Mouse (Mus musculus) midbrain, embryonic 12.5 days (tissue): ENCODE measurements around the gene Ino80. TPM values are rescaled to one million over a fixed set of nuclear protein-coding genes. Genes with fewer than 3 reads are reported as not detected.
A peak's percentile ranks its signal among the peaks of the same experiment; 100 is the strongest.

Experiments
- ATAC-seq: fragments of 200-750 bp; cut with Nextera tagmentation; 2 replicates; pipeline ENCODE4 v1.8.0; 2017; ENCODE audit warnings: low read depth, moderate TSS enrichment, moderate library complexity; ENCODE audit not compliant: low FRiP score
- H3K27ac ChIP-seq: fragments of 300-500 bp; sonication (generic); replicated peaks from 2 replicates; pipeline ENCODE4 v1.5.1; 2016; ENCODE audit warnings: mild to moderate bottlenecking
- H3K27me3 ChIP-seq: fragments of 300-500 bp; sonication (generic); 2 replicates; pipeline ENCODE4 v1.6.1; 2016; ENCODE audit warnings: mild to moderate bottlenecking
- H3K36me3 ChIP-seq: fragments of 300-500 bp; sonication (generic); 2 replicates; pipeline ENCODE4 v1.6.1; 2016
- H3K4me1 ChIP-seq: fragments of 300-500 bp; sonication (generic); 2 replicates; pipeline ENCODE4 v1.6.1; 2016
- H3K4me2 ChIP-seq: fragments of 300-500 bp; sonication (generic); replicated peaks from 2 replicates; pipeline ENCODE4 v1.6.1; 2016; ENCODE audit warnings: mild to moderate bottlenecking, moderate library complexity
- H3K4me3 ChIP-seq: fragments of 300-500 bp; sonication (generic); 2 replicates; pipeline ENCODE4 v1.5.1; 2016; ENCODE audit warnings: mild to moderate bottlenecking
- H3K9ac ChIP-seq: fragments of 300-500 bp; sonication (generic); replicated peaks from 2 replicates; pipeline ENCODE4 v1.6.1; 2016; ENCODE audit warnings: mild to moderate bottlenecking, moderate library complexity
- H3K9me3 ChIP-seq: fragments of 300-500 bp; sonication (generic); 2 replicates; pipeline ENCODE4 v1.6.1; 2016; ENCODE audit warnings: mild to moderate bottlenecking
- WGBS: fragments of 180-500 bp; shearing (Covaris S2); methylation state at CpG from one replicate; pipeline ENCODE4 v1.1.7; 2016; 5-methylcytosine and 5-hydroxymethylcytosine counted together
- polyA plus RNA-seq: library from polyadenylated mRNA; unstranded; fragments of >200 nt; fragmentation: Nextera tagmentation; extraction: Ambion mirVana; gene quantifications from 2 replicates; pipeline ENCODE4 v1.2.1, GENCODE M21; 2016

Gene Ino80
- polyA plus RNA-seq, 1 experiment from 2014 or later: 4.5 TPM

DNA sequence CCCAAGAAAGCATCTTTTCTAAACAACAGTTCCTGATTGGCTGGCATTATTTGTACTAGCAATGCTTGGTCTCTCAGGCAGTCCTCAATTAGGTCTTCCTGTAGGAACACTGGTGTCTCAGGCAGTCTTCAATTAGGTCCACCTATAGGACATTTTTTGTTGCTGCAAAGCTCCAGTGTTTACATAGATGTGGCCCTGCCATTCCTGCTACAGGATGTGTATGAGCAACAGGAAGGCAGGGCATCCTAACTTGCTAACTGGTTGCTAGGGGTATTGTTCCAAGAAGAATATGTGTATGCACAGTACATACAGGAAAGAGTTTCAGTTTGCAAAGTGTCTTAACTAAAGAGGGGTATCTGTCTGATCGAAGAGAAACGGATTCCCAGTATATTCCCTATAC, 18.6 kb upstream of the Ino80 start:
- Histone ChIP-seq H3K27me3 (no peaks in the 10 kb centered on the region), H3K4me3 (no peak overlapping the region), H3K36me3 (no peaks in the 10 kb centered on the region), H3K4me1 (no peaks in the 10 kb centered on the region), H3K9ac (no peak overlapping the region), H3K4me2 (no peak overlapping the region), H3K9me3 (no peaks in the 10 kb centered on the region), H3K27ac (no peak overlapping the region)
- WGBS: 85% methylated on average over 2 of the region's 2 CpGs
- ATAC-seq: no peak

DNA sequence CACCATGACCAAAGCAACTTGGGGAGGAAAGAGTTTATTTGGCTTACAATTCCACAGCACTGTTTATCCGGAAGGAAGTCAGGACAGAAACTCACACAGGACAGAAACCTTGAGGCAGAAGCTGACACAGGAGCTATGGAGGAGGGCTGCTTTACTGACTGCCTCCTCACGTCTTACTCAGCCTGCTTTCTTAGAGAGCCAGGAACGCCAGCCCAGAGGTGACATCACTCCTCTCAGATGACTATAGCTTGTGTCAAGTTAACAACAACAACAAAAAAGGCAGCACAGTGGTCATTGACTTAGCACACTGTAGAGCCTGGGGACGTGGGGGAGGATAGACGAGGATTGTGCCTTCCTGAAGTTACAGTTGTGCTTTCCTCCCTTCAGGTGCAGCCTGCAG, 14.5 kb upstream of the Ino80 start:
- H3K9me3 ChIP-seq: no peaks in the 10 kb centered on the region
- H3K4me2 ChIP-seq: no peak overlapping the region
- H3K4me3 ChIP-seq: no peak overlapping the region
- no peak overlapping the region for H3K27ac ChIP-seq
- no peak for ATAC-seq
- H3K4me1 ChIP-seq: no peaks in the 10 kb centered on the region
- H3K9ac ChIP-seq: no peak overlapping the region
- WGBS: 73% methylated on average over 5 of the region's 5 CpGs
- no peaks in the 10 kb centered on the region for H3K36me3 ChIP-seq
- H3K27me3 ChIP-seq: no peaks in the 10 kb centered on the region

DNA sequence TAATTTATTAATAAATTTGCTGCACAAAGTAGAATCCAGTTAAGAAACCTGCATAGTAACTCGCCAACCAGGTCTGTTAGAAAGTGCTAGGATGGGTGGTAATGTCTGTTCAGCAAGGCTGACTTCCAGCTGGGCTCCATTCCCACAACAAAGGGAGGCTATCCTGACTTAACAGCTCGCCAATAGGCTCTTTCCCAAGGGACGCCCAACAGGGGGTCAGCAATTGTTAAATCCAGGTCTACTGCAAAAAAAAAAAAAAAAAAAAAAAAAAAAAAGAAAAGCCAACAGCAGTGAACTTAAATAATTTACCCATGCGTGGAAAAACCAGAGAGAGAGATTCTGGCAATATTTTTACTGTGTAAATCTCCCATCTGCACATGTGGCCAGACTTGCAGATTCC, 9.0 kb upstream of the Ino80 start:
- no peaks in the 10 kb centered on the region for H3K4me1 ChIP-seq
- H3K36me3 ChIP-seq: no peaks in the 10 kb centered on the region
- no peaks in the 10 kb centered on the region for H3K9me3 ChIP-seq
- H3K4me3 ChIP-seq: no peak overlapping the region
- H3K4me2 ChIP-seq: no peak overlapping the region
- 11% methylated on average over 4 of the region's 4 CpGs for WGBS
- H3K27me3 ChIP-seq: no peaks in the 10 kb centered on the region
- no peak overlapping the region for H3K27ac ChIP-seq
- no peak overlapping the region for H3K9ac ChIP-seq
- no peak for ATAC-seq

DNA sequence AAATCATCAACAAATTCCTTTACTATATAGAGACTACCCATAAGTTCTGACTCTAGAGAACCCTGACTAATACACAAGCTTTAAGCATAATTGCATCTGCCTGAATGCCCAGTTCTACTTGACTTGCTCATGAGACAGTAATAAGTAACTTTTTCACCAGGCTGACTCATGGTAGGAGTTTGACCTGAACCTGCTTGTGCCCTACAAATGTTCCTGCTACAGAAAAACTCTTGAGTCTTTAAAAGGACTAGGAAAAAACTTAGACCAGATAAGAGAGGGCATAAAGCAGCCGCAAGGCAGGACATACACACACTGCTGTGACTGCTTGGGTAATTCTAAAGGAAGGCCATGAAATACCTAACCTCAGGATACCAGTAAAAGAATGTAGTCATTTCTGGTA, 4.8 kb upstream of the Ino80 start:
- no peak overlapping the region for H3K9ac ChIP-seq
- no peaks in the 10 kb centered on the region for H3K36me3 ChIP-seq
- ATAC-seq: no peak
- H3K27ac ChIP-seq: no peak overlapping the region
- WGBS: 91% methylated on average over 1 of the region's 1 CpGs
- H3K4me3 ChIP-seq: no peak overlapping the region
- H3K4me2 ChIP-seq: no peak overlapping the region
- H3K9me3 ChIP-seq: no peaks in the 10 kb centered on the region
- no peaks in the 10 kb centered on the region for H3K27me3 ChIP-seq
- peaks cover 12% of the 10 kb centered on the region for H3K4me1 ChIP-seq

DNA sequence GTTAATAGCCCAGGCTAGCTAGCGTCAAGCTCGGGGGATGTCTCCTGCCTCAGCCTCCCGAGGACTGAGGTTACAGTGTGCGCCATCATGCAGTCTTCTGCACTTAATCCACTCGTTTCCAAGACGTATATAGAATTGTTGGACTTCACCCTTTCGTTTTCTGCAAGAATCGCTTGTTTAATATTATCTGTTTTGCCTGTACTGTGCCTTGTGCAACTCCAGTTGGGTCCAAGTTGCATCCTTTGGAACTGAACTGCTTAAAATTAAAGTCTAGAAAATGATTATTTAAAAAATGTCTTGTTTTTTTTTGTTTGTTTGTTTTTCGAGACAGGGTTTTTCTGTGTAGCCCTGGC, 886 bp upstream of the Ino80 start:
- WGBS: 13% methylated on average over 9 of the region's 9 CpGs
- Histone ChIP-seq H3K27ac (peak overlapping the region; percentile 98), H3K4me1 (peaks cover 25% of the 10 kb centered on the region), H3K4me2 (peak overlapping the region; percentile 89), H3K9ac (peak overlapping the region; percentile 99), H3K36me3 (no peaks in the 10 kb centered on the region), H3K4me3 (peak overlapping the region; percentile 94), H3K27me3 (no peaks in the 10 kb centered on the region), H3K9me3 (no peaks in the 10 kb centered on the region)
- ATAC-seq: no peak

DNA sequence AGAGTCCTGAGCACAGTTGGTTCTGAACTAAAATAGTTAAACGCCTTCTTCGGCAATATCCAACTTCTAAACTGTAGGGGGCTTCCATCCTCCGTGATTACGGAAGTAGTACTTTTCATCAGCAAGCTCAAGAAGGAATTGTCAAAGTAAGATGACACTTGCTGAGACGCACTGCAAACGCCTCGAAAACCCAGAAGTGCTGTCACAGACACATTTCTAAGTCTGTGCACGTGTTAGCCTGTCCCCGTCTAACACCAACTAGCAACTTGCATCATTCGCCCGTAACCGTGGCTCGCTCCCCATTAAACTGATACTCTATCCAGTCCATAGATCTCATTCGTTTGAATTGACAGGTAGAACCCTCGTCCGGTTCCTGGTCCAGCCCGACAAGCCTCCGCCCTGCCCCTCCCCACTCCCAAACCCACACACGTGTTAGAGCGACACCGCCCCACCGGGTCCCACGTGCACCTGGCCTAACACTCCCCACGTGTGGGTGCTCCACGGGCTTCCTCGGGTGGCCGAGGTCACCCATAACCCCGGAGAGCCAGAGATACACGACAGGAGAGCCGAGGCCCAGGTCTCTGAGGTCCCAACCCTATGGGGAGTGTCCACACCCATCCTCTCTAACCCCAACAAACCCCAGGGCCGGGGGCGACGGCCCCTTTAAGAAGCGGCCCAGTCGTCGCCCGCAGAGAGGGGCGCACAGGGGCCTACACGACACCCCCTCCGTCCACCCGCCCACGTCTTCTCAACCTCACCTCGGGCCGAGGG, 681 bp downstream of the Ino80 start:
- Histone ChIP-seq H3K36me3 (no peaks in the 10 kb centered on the region), H3K27ac (peak overlapping the region; percentile 98), H3K9ac (peak overlapping the region; percentile 99), H3K27me3 (no peaks in the 10 kb centered on the region), H3K4me2 (peak overlapping the region; percentile 89), H3K4me1 (peaks cover 25% of the 10 kb centered on the region), H3K9me3 (no peaks in the 10 kb centered on the region), H3K4me3 (peak overlapping the region; percentile 94)
- under 1% methylated on average over 36 of the region's 44 CpGs for WGBS
- ATAC-seq: peak; percentile 79

DNA sequence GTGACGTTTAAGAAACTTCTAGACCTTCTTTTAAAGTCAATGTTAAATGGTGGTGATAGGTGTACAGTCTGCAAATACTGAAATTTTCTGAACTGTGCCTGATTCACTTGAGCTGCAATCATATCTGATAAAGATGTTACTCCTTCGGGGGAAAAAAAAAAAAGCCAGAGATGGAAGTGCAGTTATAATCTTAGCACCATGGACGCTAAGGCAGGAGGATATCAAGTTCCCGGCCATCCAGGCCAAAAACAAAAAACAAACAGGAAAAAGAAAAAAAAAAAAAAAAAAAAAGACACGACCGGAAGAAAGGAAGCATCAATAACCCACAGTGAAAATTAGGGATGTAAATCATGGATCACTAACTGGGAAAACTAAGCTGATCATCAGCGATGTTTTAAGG, 1.3 kb downstream of the Ino80 start:
- Histone ChIP-seq H3K9me3 (no peaks in the 10 kb centered on the region), H3K27me3 (no peaks in the 10 kb centered on the region), H3K36me3 (no peaks in the 10 kb centered on the region), H3K4me2 (peak overlapping the region; percentile 89), H3K27ac (no peak overlapping the region), H3K4me3 (peak overlapping the region; percentile 94), H3K9ac (peak overlapping the region; percentile 99), H3K4me1 (peaks cover 25% of the 10 kb centered on the region)
- WGBS: 24% methylated on average over 7 of the region's 7 CpGs
- no peak for ATAC-seq

DNA sequence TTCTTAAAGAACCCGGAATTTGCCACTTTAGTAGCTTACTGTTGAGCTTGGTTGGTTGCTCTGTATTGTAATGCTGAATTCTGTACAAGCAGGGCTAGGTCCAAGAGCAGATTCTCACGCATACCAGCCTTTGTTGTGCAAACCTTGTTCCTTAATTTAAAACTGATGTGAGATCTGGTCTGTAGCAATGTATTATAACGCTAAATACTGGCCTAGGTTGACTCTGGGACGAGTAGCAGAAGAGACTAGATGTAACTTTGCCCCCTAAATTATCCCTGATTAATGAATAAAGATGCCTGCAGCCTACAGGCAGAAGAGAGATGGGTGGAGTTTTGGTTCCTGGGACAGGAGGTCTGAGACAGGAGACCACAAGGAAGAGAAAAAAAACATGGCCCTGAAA, 13.5 kb downstream of the Ino80 start:
- H3K27me3 ChIP-seq: no peaks in the 10 kb centered on the region
- WGBS: 56% methylated on average over 4 of the region's 4 CpGs
- H3K27ac ChIP-seq: no peak overlapping the region
- no peak overlapping the region for H3K9ac ChIP-seq
- H3K4me1 ChIP-seq: no peaks in the 10 kb centered on the region
- no peaks in the 10 kb centered on the region for H3K36me3 ChIP-seq
- H3K9me3 ChIP-seq: no peaks in the 10 kb centered on the region
- H3K4me3 ChIP-seq: no peak overlapping the region
- no peak for ATAC-seq
- no peak overlapping the region for H3K4me2 ChIP-seq

DNA sequence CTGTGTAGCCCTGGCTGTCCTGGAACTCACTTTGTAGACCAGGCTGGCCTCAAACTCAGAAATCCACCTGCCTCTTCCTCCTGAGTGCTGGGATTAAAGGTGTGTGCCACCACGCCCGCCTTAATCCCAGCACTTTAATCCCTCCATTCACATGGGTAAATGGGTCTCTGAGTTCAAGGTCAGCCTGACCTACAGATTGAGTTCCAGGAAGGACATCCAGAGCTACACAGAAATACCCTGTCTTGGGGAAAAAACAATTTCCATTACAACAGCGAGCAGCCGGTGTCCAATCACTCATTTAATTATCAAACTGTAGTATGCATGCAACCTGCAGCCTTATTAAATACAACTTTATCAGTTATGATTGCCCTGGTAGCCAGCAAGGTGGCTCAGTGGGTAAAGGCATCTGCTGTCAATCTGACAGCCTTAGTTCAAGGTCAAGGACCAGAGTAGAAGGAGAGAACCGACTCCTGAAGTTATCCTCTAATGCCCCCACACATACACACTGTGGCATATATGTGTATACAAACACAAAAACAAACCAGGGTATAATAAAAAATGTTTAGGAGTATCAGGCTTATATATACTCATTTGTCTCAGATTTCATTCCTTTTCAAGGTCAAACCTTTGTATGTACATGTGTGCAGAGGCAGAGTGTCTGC, 14.2 kb downstream of the Ino80 start:
- no peak overlapping the region for H3K9ac ChIP-seq
- ATAC-seq: no peak
- H3K9me3 ChIP-seq: no peaks in the 10 kb centered on the region
- H3K36me3 ChIP-seq: no peaks in the 10 kb centered on the region
- no peak overlapping the region for H3K4me3 ChIP-seq
- H3K27ac ChIP-seq: no peak overlapping the region
- H3K4me2 ChIP-seq: no peak overlapping the region
- H3K27me3 ChIP-seq: no peaks in the 10 kb centered on the region
- no peaks in the 10 kb centered on the region for H3K4me1 ChIP-seq
- 89% methylated on average over 5 of the region's 5 CpGs for WGBS

DNA sequence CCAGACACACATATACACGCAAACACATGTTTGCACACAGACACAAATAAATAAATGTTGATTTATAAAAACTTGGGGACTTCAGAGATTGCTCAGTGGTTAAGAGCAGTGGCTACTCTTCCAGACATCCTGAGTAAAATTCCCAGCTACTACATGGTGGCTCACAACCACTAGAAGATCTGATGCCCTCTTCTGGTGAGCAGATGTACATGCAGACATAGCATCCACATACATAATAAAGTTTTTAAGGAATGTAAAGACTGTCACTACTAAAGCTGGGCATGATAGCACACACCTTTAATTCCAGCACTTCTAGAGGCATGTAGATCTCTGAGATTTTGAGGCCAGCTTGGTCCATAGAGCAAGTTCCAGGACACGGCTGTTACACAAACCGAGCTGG, 16.5 kb downstream of the Ino80 start:
- no peak overlapping the region for H3K27ac ChIP-seq
- no peak for ATAC-seq
- H3K9me3 ChIP-seq: no peaks in the 10 kb centered on the region
- peaks cover 6% of the 10 kb centered on the region for H3K36me3 ChIP-seq
- H3K4me3 ChIP-seq: no peak overlapping the region
- no peaks in the 10 kb centered on the region for H3K4me1 ChIP-seq
- no peaks in the 10 kb centered on the region for H3K27me3 ChIP-seq
- WGBS: 91% methylated on average over 3 of the region's 3 CpGs
- no peak overlapping the region for H3K4me2 ChIP-seq
- no peak overlapping the region for H3K9ac ChIP-seq

DNA sequence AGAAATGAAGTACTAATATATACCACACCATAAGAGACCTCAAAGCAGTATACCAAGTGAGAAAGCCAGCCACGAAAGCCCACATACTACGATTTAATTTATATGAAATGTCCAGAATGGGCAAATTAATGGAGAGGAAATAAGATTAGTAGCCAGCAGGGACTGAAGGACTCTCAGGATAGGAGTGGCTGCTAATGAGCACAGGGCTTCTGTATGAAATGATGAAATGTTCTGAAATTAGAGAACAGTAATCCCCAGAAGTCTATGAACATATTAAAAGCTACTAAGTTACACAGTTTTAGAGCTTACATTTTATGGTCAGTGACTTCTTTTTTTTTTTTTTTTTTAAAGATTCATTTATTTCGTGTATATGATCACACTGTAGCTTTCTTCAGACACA, 22.9 kb downstream of the Ino80 start:
- Histone ChIP-seq H3K9ac (no peak overlapping the region), H3K9me3 (no peaks in the 10 kb centered on the region), H3K4me1 (no peaks in the 10 kb centered on the region), H3K36me3 (peaks cover 45% of the 10 kb centered on the region), H3K4me3 (no peak overlapping the region), H3K27ac (no peak overlapping the region), H3K4me2 (no peak overlapping the region), H3K27me3 (no peaks in the 10 kb centered on the region)
- 90% methylated on average over 3 of the region's 3 CpGs for WGBS
- no peak for ATAC-seq

DNA sequence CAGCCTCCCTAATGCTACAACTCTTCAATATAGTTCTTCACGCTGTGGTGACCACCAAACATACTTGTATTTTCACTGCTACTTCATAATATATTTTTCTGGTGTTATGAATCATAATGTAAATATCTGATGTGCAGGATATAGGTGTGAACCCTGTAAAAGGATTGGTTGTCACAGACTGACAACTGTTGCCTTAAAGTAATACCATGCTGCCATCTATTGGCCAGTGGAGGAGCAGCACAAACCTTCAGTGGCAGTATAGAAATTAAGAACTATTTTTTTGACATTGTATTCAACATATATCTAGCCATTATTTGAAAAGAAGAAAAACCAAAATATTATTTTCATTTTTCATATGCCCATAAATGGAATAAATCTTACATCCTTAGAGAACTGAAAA, 40.5 kb downstream of the Ino80 start:
- Histone ChIP-seq H3K9ac (no peak overlapping the region), H3K36me3 (peaks cover 56% of the 10 kb centered on the region), H3K4me3 (no peak overlapping the region), H3K9me3 (no peaks in the 10 kb centered on the region), H3K4me2 (no peak overlapping the region), H3K4me1 (no peaks in the 10 kb centered on the region), H3K27me3 (no peaks in the 10 kb centered on the region), H3K27ac (no peak overlapping the region)
- no peak for ATAC-seq
- 97% methylated on average over 1 of the region's 1 CpGs for WGBS

DNA sequence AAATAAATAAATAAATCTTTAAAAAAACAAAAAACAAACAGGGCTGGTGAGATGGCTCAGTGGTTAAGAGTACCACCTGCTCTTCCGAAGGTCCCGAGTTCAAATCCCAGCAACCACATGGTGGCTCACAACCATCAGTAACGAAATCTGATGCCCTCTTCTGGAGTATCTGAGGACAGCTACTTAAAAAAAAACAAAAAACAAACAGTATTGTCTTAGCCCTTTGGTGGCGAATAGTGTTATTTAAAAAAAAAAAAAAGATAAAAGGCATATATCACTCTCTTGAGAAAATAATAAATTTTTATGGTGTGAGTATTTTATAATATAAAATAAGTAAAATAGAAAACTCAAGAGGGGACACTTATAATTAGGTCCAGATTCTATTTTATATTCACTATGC, 41.0 kb downstream of the Ino80 start:
- ATAC-seq: no peak
- Histone ChIP-seq H3K36me3 (peaks cover 55% of the 10 kb centered on the region), H3K4me3 (no peak overlapping the region), H3K9me3 (no peaks in the 10 kb centered on the region), H3K9ac (no peak overlapping the region), H3K27ac (no peak overlapping the region), H3K4me1 (no peaks in the 10 kb centered on the region), H3K4me2 (no peak overlapping the region), H3K27me3 (no peaks in the 10 kb centered on the region)
- WGBS: 93% methylated on average over 4 of the region's 4 CpGs
